Mouse (Mus musculus) heart, postnatal 0 days (tissue): ENCODE data around the gene Eif3l.

ENCODE experiments used
- CTCF ChIP-seq: IDR thresholded peaks from 2 replicates; pipeline ENCODE4 v1.5.1; 2016; ENCODE audit warnings: antibody characterized with exemption, control low read depth, low read depth
- EP300 ChIP-seq: IDR thresholded peaks from 2 replicates; pipeline ENCODE4 v1.6.1; 2016; ENCODE audit warnings: antibody characterized with exemption, low read depth

- no peak for TF ChIP-seq EP300
- no peak for TF ChIP-seq CTCF
Measured at GRCm38 (mm10) chr15:79044837-79045236, 30.1 kb upstream of the Eif3l start.
